Mouse (Mus musculus) myocyte (in vitro differentiated cells): ENCODE results near the gene Ipo5.

Source experiments
- CEBPB ChIP-seq: IDR thresholded peaks from 2 replicates; pipeline ENCODE4 v1.6.1; 2011; ENCODE audit warnings: mild to moderate bottlenecking, moderate library complexity; ENCODE audit not compliant: poor library complexity, insufficient read depth, severe bottlenecking
- E2F4 ChIP-seq: IDR thresholded peaks from one replicate; pipeline ENCODE4 v1.6.1; 2011; ENCODE audit warnings: mild to moderate bottlenecking, control low read depth, moderate library complexity; ENCODE audit not compliant: insufficient read depth
- MAX ChIP-seq: IDR thresholded peaks from one replicate; pipeline ENCODE4 v1.6.1; 2011; ENCODE audit warnings: low read depth, mild to moderate bottlenecking, control low read depth
- MYOD1 ChIP-seq, 3 experiments: IDR thresholded peaks; one replicate each; pipeline ENCODE4 v1.6.1; 2011; ENCODE audit warnings: control low read depth in 2 of 3, low read depth in 2 of 3, mild to moderate bottlenecking in 2 of 3, moderate library complexity in 1 of 3; ENCODE audit not compliant: insufficient read length in 2 of 3, control insufficient read depth in 1 of 3
- MYOG ChIP-seq, 3 experiments: IDR thresholded peaks; one replicate each; pipeline ENCODE4 v1.6.1; 2011; ENCODE audit warnings: control low read depth in 2 of 3, low read depth in 2 of 3, mild to moderate bottlenecking in 2 of 3; ENCODE audit not compliant: insufficient read length in 2 of 3, control insufficient read depth in 1 of 3, insufficient read depth in 1 of 3
- POLR2A ChIP-seq: IDR thresholded peaks from one replicate; pipeline ENCODE4 v1.6.1; 2011; ENCODE audit warnings: low read depth, mild to moderate bottlenecking, control low read depth, moderate library complexity; ENCODE audit not compliant: insufficient read length
- POLR2AphosphoS2 ChIP-seq: IDR thresholded peaks from one replicate; pipeline ENCODE4 v1.6.1; 2011; ENCODE audit warnings: low read depth, control low read depth; ENCODE audit not compliant: insufficient read length
- SRF ChIP-seq: IDR thresholded peaks from one replicate; pipeline ENCODE4 v1.6.1; 2011; ENCODE audit warnings: low read depth; ENCODE audit not compliant: control insufficient read depth, insufficient read length
- TCF12 ChIP-seq: IDR thresholded peaks from one replicate; pipeline ENCODE4 v1.6.1; 2011; ENCODE audit warnings: mild to moderate bottlenecking, control low read depth; ENCODE audit not compliant: poor library complexity, insufficient read depth, severe bottlenecking
- TCF3 ChIP-seq: IDR thresholded peaks from one replicate; pipeline ENCODE4 v1.6.1; 2011; ENCODE audit warnings: low read depth, control low read depth; ENCODE audit not compliant: insufficient read length
- USF1 ChIP-seq: IDR thresholded peaks from one replicate; pipeline ENCODE4 v1.6.1; 2011; ENCODE audit warnings: low read depth, mild to moderate bottlenecking, control low read depth, moderate library complexity

GRCm38 (mm10) chr14:120989126-120989525, 78.1 kb downstream of the Ipo5 start:
- TF ChIP-seq USF1 = no peak
- no peak for TF ChIP-seq POLR2AphosphoS2
- TF ChIP-seq E2F4 = no peak
- no peak for TF ChIP-seq MAX
- TF ChIP-seq POLR2A = no peak
- no peak for TF ChIP-seq CEBPB
- no peak for TF ChIP-seq TCF12
- no peak for TF ChIP-seq SRF
- no peak for TF ChIP-seq MYOD1 (IDR thresholded peaks at IDR 0.05; ENCODE audit: control insufficient read depth in 1 of 3, insufficient read length in 2 of 3, low read depth in 2 of 3)
- no peak for TF ChIP-seq TCF3
- TF ChIP-seq MYOG (IDR thresholded peaks at IDR 0.05; ENCODE audit: control insufficient read depth in 1 of 3, insufficient read depth in 1 of 3, insufficient read length in 2 of 3, low read depth in 2 of 3) = no peak
